Mouse (Mus musculus) embryonic facial prominence, embryonic 15.5 days (tissue): Measurements from ENCODE around the gene Cab39l. TPM values are rescaled to one million over a fixed set of nuclear protein-coding genes. Genes with fewer than 3 reads are reported as not detected.

ENCODE experiments used
- ATAC-seq: fragments of 200-750 bp; cut with Nextera tagmentation; 2 replicates; pipeline ENCODE4 v1.8.0; 2017; ENCODE audit warnings: low read depth, moderate TSS enrichment; ENCODE audit not compliant: insufficient number of reproducible peaks, low FRiP score, low TSS enrichment
- H3K27ac ChIP-seq: fragments of 300-500 bp; sonication (generic); replicated peaks from 2 replicates; pipeline ENCODE4 v1.5.1; 2015; ENCODE audit warnings: mild to moderate bottlenecking, inconsistent platforms
- H3K27me3 ChIP-seq: fragments of 300-500 bp; sonication (generic); 2 replicates; pipeline ENCODE4 v1.6.1; 2015; ENCODE audit warnings: inconsistent platforms
- H3K36me3 ChIP-seq: fragments of 300-500 bp; sonication (generic); 2 replicates; pipeline ENCODE4 v1.6.1; 2015; ENCODE audit warnings: mild to moderate bottlenecking, inconsistent platforms
- H3K4me1 ChIP-seq: fragments of 300-500 bp; sonication (generic); 2 replicates; pipeline ENCODE4 v1.6.1; 2015; ENCODE audit warnings: inconsistent platforms
- H3K4me2 ChIP-seq: fragments of 300-500 bp; sonication (generic); replicated peaks from 2 replicates; pipeline ENCODE4 v1.6.1; 2015; ENCODE audit warnings: mild to moderate bottlenecking, inconsistent platforms
- H3K4me3 ChIP-seq: fragments of 300-500 bp; sonication (generic); replicated peaks from 2 replicates; pipeline ENCODE4 v1.5.1; 2015; ENCODE audit warnings: mild to moderate bottlenecking, inconsistent platforms
- H3K9ac ChIP-seq: fragments of 300-500 bp; sonication (generic); 2 replicates; pipeline ENCODE4 v1.6.1; 2015; ENCODE audit warnings: inconsistent platforms
- H3K9me3 ChIP-seq: fragments of 300-500 bp; sonication (generic); replicated peaks from 2 replicates; pipeline ENCODE4 v1.6.1; 2016; ENCODE audit warnings: inconsistent platforms
- WGBS: fragments of 180-500 bp; shearing (Covaris S2); methylation state at CpG from one replicate; pipeline ENCODE4 v1.1.7; 2015; 5-methylcytosine and 5-hydroxymethylcytosine counted together
- polyA plus RNA-seq: library from polyadenylated mRNA; unstranded; fragments of >200 nt; fragmentation: Nextera tagmentation; extraction: Ambion mirVana; gene quantifications from 2 replicates; pipeline ENCODE4 v1.2.1, GENCODE M21; 2015

The Cab39l gene
- polyA plus RNA-seq, 1 experiment from 2014 or later = 39.8 TPM

DNA sequence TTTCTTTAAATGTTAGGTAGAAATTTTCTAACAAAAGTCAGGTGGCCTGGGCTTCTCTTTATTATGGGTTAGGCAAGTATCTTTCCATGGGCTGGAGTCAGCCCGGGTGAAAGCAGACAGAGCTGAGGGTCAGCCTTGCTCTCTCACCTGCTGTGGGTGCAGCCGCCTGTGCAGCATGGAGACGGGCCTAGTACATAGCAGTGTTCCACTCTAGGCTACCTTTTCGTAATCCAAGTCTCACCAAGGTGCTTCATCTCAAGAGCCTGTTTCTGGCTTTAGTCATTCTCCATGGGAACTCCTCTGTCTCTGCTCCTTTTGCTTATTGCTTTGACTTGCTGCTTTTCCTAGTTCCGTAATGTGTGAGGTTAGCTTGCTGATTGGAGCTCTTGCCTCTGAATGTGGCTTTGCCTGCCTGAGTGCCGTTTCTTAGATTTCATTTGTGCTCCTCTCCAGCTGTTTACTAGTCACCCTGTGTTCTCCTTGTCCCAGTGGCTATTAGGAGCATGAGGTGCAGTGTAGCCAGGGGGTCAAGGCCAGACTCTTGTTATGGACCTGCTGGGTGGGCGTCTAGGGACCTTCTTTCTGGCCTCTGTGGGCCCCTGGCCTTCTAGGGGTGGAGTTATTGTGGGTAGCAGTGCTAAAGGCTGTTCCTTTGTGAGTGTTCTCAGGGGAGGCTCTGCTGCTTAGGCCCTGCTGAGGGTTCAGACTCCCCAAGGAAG lies 105.5 kb downstream of the Cab39l start:
- WGBS = 82% methylated on average over 7 of the region's 7 CpGs
- H3K27me3 ChIP-seq = no peaks in the 10 kb centered on the region
- H3K4me1 ChIP-seq = no peaks in the 10 kb centered on the region
- no peak overlapping the region for H3K4me3 ChIP-seq
- no peaks in the 10 kb centered on the region for H3K9me3 ChIP-seq
- H3K4me2 ChIP-seq = no peak overlapping the region
- no peak overlapping the region for H3K27ac ChIP-seq
- H3K9ac ChIP-seq = no peak overlapping the region
- no peak for ATAC-seq
- 0 out of 2 replicates have a peak, but pooled peaks cover 3% of the 10 kb centered on the region for H3K36me3 ChIP-seq

DNA sequence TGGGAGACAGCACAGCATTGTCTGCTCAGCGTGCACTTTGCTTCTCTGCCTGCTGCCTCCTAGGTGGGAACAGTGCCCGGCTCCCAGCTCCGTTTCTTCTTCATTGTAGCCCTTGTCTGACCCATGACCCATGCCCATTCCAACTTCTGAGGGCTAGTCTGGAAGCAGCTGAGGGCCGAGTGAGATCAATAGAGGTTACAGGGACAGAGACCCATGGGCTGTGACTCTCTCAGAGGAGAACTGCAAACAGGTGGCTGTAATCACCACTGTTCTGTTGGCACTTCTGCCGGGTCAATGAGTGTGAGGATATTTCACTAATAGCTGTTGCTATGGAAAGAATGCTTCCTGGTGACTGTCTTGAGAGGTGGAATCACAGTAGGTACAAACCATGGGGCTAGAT lies 106.8 kb downstream of the Cab39l start:
- H3K4me3 ChIP-seq = no peak overlapping the region
- no peak overlapping the region for H3K27ac ChIP-seq
- H3K9me3 ChIP-seq = no peaks in the 10 kb centered on the region
- no peaks in the 10 kb centered on the region for H3K4me1 ChIP-seq
- no peak for ATAC-seq
- no peak overlapping the region for H3K4me2 ChIP-seq
- 0 out of 2 replicates have a peak, but pooled peaks cover 3% of the 10 kb centered on the region for H3K36me3 ChIP-seq
- H3K27me3 ChIP-seq = no peaks in the 10 kb centered on the region
- WGBS = 69% methylated on average over 5 of the region's 5 CpGs
- no peak overlapping the region for H3K9ac ChIP-seq

DNA sequence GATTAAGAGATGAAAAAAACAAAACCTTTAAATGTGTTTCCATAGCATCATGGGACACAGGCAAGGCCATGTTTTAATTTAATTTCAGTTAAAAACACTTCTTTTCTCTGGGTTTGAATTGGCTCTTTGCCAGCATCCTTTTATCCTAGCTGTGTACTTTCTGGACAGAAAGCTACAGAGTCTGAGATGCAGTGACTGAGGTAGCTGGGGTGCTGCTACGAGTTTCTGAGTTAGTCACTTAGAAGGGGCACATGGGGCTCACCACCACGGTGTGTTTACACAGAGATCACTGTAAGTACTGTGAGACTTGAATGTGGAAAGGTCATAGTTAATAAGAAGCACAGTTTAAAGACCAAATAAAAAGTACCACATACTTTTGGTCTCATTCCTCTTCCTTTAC lies 107.8 kb downstream of the Cab39l start:
- no peaks in the 10 kb centered on the region for H3K9me3 ChIP-seq
- H3K9ac ChIP-seq = no peak overlapping the region
- H3K27me3 ChIP-seq = no peaks in the 10 kb centered on the region
- no peaks in the 10 kb centered on the region for H3K4me1 ChIP-seq
- ATAC-seq = no peak
- H3K27ac ChIP-seq = no peak overlapping the region
- no peak overlapping the region for H3K4me3 ChIP-seq
- 46% methylated on average over 2 of the region's 2 CpGs for WGBS
- 0 out of 2 replicates have a peak, but pooled peaks cover 3% of the 10 kb centered on the region for H3K36me3 ChIP-seq
- no peak overlapping the region for H3K4me2 ChIP-seq

DNA sequence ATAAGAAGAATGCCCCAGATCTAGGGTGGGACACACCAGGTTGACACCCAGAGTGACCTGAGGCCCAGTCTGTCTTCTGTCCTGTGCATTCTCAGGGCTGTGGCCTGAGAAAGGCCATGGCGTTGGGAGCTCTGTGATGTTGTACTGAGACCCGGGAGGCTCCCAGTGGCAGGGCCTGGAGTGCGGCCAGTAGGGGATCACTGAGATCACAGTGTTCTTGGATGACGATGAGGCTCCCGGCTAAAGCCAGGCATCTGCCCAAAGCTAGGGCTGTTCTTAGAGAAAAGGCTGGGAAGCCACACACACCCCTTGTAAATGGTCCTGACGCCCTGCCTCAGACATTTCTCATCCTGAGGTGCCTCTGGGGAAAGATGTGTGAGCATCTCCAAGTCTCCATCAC lies 108.3 kb downstream of the Cab39l start:
- no peak for ATAC-seq
- no peak overlapping the region for H3K9ac ChIP-seq
- no peaks in the 10 kb centered on the region for H3K27me3 ChIP-seq
- no peak overlapping the region for H3K4me3 ChIP-seq
- 80% methylated on average over 6 of the region's 6 CpGs for WGBS
- H3K4me2 ChIP-seq = no peak overlapping the region
- no peaks in the 10 kb centered on the region for H3K9me3 ChIP-seq
- H3K36me3 ChIP-seq = 0 out of 2 replicates have a peak, but pooled peaks cover 3% of the 10 kb centered on the region
- H3K4me1 ChIP-seq = no peaks in the 10 kb centered on the region
- H3K27ac ChIP-seq = no peak overlapping the region

DNA sequence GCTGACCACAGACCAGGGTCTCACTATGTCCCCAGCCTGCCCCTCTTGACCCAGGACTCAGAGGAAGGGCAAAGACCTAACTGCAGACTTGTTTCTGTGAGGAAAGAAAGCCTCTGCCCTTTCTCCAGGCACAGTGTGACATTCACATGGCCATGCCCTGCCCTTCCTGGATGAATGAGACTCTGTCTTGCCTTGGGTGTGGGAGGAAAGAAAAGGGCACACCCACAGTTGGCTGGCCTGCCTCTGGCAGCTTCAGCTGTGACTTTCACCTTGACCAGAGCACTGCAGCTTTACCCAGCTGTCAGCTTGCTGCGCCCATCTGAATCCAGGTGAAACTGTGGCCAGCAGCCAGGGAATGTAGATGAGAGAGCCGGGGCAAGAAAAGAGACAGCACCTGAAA lies 110.1 kb downstream of the Cab39l start:
- Histone ChIP-seq H3K4me1 (no peaks in the 10 kb centered on the region), H3K4me3 (no peak overlapping the region), H3K9me3 (no peaks in the 10 kb centered on the region), H3K36me3 (0 out of 2 replicates have a peak, but pooled peaks cover 3% of the 10 kb centered on the region), H3K27me3 (no peaks in the 10 kb centered on the region), H3K4me2 (no peak overlapping the region), H3K9ac (no peak overlapping the region), H3K27ac (no peak overlapping the region)
- ATAC-seq = no peak
- WGBS = 82% methylated on average over 2 of the region's 2 CpGs

DNA sequence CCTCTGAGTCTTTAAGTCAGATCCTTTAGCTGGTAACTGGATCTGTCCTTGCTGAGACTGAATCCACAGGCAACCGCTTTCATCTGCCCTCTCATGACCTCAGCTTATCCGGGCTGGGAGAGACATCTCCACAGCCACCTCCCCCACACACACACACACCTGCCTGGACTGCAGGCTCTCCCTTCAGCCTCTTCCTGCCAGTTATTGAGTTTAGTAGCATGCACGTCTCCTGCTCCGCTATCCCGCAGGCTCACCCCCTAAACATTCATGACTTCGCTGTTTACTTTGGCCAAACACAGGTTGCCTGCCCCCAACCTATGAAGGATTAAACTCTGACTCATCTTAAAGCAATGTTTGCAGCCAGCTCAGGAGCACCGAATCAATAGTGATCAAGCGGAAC lies 111.2 kb downstream of the Cab39l start:
- H3K4me2 ChIP-seq = no peak overlapping the region
- H3K4me1 ChIP-seq = no peaks in the 10 kb centered on the region
- no peak overlapping the region for H3K27ac ChIP-seq
- 50% methylated on average over 8 of the region's 8 CpGs for WGBS
- H3K9ac ChIP-seq = no peak overlapping the region
- ATAC-seq = no peak
- H3K9me3 ChIP-seq = no peaks in the 10 kb centered on the region
- H3K27me3 ChIP-seq = no peaks in the 10 kb centered on the region
- H3K36me3 ChIP-seq = 0 out of 2 replicates have a peak, but pooled peaks cover 3% of the 10 kb centered on the region
- H3K4me3 ChIP-seq = no peak overlapping the region

DNA sequence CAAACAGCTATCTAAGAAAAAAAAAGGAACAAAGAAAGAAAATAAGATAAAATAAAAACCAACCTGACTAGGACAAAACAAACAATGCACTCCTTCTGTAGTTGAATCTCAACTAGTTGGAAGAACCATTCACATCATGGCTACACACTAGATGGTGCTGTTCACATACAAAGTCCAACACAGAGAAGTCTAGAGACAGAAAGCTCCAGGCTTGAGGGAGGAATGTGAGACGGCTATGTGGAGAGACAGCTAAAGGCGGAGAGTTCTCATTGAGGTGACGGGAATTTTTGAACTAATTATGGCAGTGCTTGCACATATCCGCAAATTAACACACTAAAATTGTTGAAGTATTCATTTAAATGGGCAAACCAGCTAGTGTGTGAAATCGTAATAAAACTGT lies 113.3 kb downstream of the Cab39l start:
- Histone ChIP-seq H3K9ac (no peak overlapping the region), H3K4me1 (no peaks in the 10 kb centered on the region), H3K27ac (no peak overlapping the region), H3K9me3 (no peaks in the 10 kb centered on the region), H3K36me3 (no peaks in the 10 kb centered on the region), H3K4me3 (no peak overlapping the region), H3K27me3 (no peaks in the 10 kb centered on the region), H3K4me2 (no peak overlapping the region)
- ATAC-seq = no peak
- 64% methylated on average over 5 of the region's 5 CpGs for WGBS

DNA sequence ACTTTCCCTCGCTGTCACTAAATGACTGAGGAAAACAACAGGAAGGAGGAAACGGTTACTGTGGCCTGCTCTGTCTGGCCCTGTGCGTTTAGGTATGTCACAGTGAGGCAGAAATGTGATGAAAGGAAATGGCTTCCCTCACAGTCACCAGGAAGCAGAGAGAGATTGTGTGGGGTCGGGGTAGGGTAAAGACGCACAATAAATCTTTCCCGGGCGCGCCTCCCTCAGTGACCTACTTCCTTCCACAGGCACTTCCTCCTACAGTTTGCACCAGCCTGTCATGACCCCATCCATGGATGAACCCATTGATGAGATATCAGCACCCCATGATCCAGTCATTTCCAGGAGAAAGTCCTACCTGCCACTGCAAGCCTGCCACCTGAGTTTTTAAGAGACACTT lies 114.2 kb downstream of the Cab39l start:
- H3K27me3 ChIP-seq = no peaks in the 10 kb centered on the region
- WGBS = 82% methylated on average over 8 of the region's 8 CpGs
- H3K4me1 ChIP-seq = no peaks in the 10 kb centered on the region
- H3K9me3 ChIP-seq = no peaks in the 10 kb centered on the region
- no peak overlapping the region for H3K27ac ChIP-seq
- H3K36me3 ChIP-seq = no peaks in the 10 kb centered on the region
- ATAC-seq = no peak
- H3K4me2 ChIP-seq = no peak overlapping the region
- no peak overlapping the region for H3K9ac ChIP-seq
- no peak overlapping the region for H3K4me3 ChIP-seq

DNA sequence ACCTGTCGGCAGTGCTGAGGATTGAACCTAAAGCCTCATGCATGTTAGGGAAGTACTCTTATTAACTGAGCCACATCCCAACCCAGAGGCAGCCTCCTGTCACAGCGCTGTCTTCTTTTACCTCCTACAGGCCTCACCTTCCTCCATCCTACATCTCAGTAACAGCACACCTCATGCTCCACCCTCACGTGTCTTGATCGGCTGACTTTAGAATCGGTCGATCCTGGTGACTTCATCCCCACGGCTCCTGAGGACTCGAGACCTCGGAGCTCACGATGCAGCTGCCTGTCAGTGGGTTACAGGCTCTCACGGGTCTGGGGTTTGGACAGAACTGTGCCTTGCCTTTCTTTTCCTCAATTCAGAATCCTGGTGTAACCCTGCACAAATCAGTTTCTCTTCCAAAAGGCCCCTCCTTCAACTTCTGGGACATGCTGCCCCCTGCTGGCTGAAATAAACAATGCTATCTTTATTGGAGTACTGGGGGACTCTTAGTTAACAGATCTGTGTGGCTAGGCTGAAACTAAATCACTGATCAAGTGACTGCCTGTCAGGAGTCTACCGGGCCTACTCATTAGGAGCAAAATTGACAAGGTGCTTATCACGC lies 115.3 kb downstream of the Cab39l start:
- Histone ChIP-seq H3K27me3 (no peaks in the 10 kb centered on the region), H3K4me1 (no peaks in the 10 kb centered on the region), H3K4me3 (0 out of 2 replicates have a peak overlapping the region, but pooled peaks have one; percentile 11), H3K4me2 (peak overlapping the region; percentile 32; the same call in 1 of the 2 replicates), H3K27ac (no peak overlapping the region), H3K9ac (no peak overlapping the region), H3K9me3 (no peaks in the 10 kb centered on the region), H3K36me3 (no peaks in the 10 kb centered on the region)
- no peak for ATAC-seq
- 46% methylated on average over 13 of the region's 13 CpGs for WGBS

DNA sequence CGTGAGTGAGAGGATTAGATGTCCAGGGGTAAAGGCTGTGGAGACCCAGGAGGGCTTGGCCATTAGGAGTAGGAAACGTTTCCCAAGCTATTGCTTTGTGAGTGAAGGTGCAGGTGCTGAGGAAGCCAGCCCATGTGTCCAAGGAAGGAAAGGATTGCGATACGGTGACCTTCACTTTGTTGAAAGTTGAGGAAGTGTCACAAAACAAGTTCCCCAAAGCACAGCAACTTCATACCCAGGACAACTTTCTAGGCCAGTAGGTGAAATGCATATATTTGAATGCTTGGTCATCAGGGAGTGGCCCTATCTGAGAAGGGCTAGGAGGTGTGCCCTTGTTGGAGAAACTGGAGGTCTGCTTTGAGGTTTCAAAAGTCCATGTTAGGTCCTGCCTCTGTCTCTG lies 116.3 kb downstream of the Cab39l start:
- WGBS = 62% methylated on average over 4 of the region's 4 CpGs
- H3K9me3 ChIP-seq = no peaks in the 10 kb centered on the region
- no peak overlapping the region for H3K9ac ChIP-seq

DNA sequence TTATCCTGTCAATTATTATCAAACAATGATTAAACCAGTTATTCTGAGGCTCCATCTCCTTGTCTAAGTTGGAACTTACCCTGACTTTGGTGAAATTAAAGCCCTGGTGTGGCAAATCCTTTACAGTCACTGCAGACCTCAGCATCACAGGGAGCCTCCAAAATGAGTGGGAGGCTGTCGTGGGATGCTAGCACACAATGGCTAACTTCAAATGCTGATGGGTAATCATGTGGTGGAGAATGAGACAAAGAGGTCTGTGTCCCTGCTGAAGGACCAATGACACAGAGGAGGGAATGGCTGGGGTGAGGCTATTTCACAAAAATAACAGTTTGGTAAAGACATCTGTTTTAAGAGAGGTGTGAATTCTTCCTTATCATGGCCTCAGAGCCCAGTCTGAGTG lies 117.1 kb downstream of the Cab39l start:
- no peak for ATAC-seq
- H3K27ac ChIP-seq = no peak overlapping the region
- H3K9ac ChIP-seq = no peak overlapping the region
- no peak overlapping the region for H3K4me2 ChIP-seq
- H3K4me1 ChIP-seq = no peaks in the 10 kb centered on the region
- no peak overlapping the region for H3K4me3 ChIP-seq
- WGBS = 38% methylated on average over 1 of the region's 1 CpGs
- H3K9me3 ChIP-seq = no peaks in the 10 kb centered on the region
- H3K36me3 ChIP-seq = no peaks in the 10 kb centered on the region
- H3K27me3 ChIP-seq = no peaks in the 10 kb centered on the region

More for the DNA sequence above, 116.3 kb downstream of the Cab39l start:
- Histone ChIP-seq H3K4me3 (no peak overlapping the region), H3K27ac (no peak overlapping the region), H3K4me2 (no peak overlapping the region), H3K4me1 (no peaks in the 10 kb centered on the region), H3K27me3 (no peaks in the 10 kb centered on the region), H3K36me3 (no peaks in the 10 kb centered on the region)
- ATAC-seq = no peak

DNA sequence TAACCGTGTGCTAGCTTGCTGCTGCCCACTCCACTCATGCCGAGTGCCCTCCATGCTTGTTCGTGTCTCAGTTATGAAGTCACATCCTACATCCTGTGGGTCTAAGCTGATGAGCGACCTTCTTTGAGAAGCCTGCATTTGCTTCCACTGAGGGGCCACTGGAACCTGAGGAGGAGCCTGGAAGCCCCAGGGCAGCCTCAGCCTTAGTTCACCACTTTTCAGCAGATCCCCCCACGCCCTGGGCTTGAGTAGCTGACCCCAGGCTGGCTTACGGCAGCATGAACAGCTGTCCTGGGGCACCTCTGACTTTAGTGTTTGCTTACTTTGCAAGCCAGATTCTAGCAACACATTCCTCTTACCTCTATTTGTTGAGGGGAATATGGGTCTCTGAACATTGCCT lies 126.0 kb downstream of the Cab39l start:
- Histone ChIP-seq H3K4me3 (no peak overlapping the region), H3K36me3 (peaks cover 34% of the 10 kb centered on the region), H3K27ac (no peak overlapping the region), H3K9me3 (no peaks in the 10 kb centered on the region), H3K9ac (no peak overlapping the region), H3K27me3 (no peaks in the 10 kb centered on the region), H3K4me2 (no peak overlapping the region), H3K4me1 (no peaks in the 10 kb centered on the region)
- WGBS = 90% methylated on average over 6 of the region's 6 CpGs
- ATAC-seq = no peak
